Mouse (Mus musculus) CD4-positive, CD25-positive, alpha-beta regulatory T cell, adult 4 months (primary cell): Measurements from ENCODE around the gene Kcnh7. TPM values are rescaled to one million over a fixed set of nuclear protein-coding genes. Genes with fewer than 3 reads are reported as not detected.
"Not testable (repeated sequence)": the region's sequence is repeated elsewhere in the genome, so short reads cannot be mapped to it uniquely, and the experiment has no call there.

Experiments
- ATAC-seq: one replicate; pipeline ENCODE4 v1.8.0; 2017
- polyA plus RNA-seq, 2 experiments: library from polyadenylated mRNA; unstranded; fragments of 100-300 nt; shearing (Covaris generic); gene quantifications; one replicate each; pipeline ENCODE4 v1.2.1; 2017

The Kcnh7 gene
- polyA plus RNA-seq, 2 experiments from 2014 or later, result 0.16 TPM; not detected in 1

GRCm38 (mm10) chr2:62715260-62715659 is 468.8 kb downstream of the Kcnh7 start:
- no peak for ATAC-seq

- ATAC-seq, result not testable (repeated sequence)
Observed at GRCm38 (mm10) chr2:62714362-62714761, 469.7 kb downstream of the Kcnh7 start.

- no peak for ATAC-seq
Observed at GRCm38 (mm10) chr2:62709633-62710032, 474.5 kb downstream of the Kcnh7 start.

GRCm38 (mm10) chr2:62706313-62706712 is 477.8 kb downstream of the Kcnh7 start:
- no peak for ATAC-seq

GRCm38 (mm10) chr2:62685934-62686333 is 498.2 kb downstream of the Kcnh7 start:
- no peak for ATAC-seq

- ATAC-seq, result no peak
Observed at GRCm38 (mm10) chr2:62684989-62685595, 499.0 kb downstream of the Kcnh7 start.

- no peak for ATAC-seq
Observed at GRCm38 (mm10) chr2:62681667-62682066, 502.4 kb downstream of the Kcnh7 start.

GRCm38 (mm10) chr2:62672788-62673187 is 511.3 kb downstream of the Kcnh7 start:
- ATAC-seq, result no peak

GRCm38 (mm10) chr2:62670767-62671166 is 513.3 kb downstream of the Kcnh7 start:
- ATAC-seq, result no peak

- ATAC-seq, result no peak
Observed at GRCm38 (mm10) chr2:62670301-62670700, 513.8 kb downstream of the Kcnh7 start.

GRCm38 (mm10) chr2:62669848-62670247 is 514.2 kb downstream of the Kcnh7 start:
- ATAC-seq, result no peak

- ATAC-seq, result no peak
Observed at GRCm38 (mm10) chr2:62665536-62665935, 518.6 kb downstream of the Kcnh7 start.

GRCm38 (mm10) chr2:62664839-62665238 is 519.2 kb downstream of the Kcnh7 start:
- ATAC-seq, result no peak

GRCm38 (mm10) chr2:62664135-62664670 is 519.9 kb downstream of the Kcnh7 start, which contains the start of gene Gca:
Gene Gca (plus strand): TSS chr2:62664285.
- ATAC-seq, result peak; percentile 94

- ATAC-seq, result no peak
Observed at GRCm38 (mm10) chr2:62662560-62662959, 521.5 kb downstream of the Kcnh7 start.

GRCm38 (mm10) chr2:62660565-62660964 is 523.5 kb downstream of the Kcnh7 start:
- no peak for ATAC-seq

- no peak for ATAC-seq
Observed at GRCm38 (mm10) chr2:62656072-62656471, 528.0 kb downstream of the Kcnh7 start.

GRCm38 (mm10) chr2:62654519-62655338 is 529.4 kb downstream of the Kcnh7 start:
- ATAC-seq, result peak; percentile 92

- no peak for ATAC-seq
Observed at GRCm38 (mm10) chr2:62652466-62652865, 531.6 kb downstream of the Kcnh7 start.

- no peak for ATAC-seq
Observed at GRCm38 (mm10) chr2:62651890-62652289, 532.2 kb downstream of the Kcnh7 start.

- no peak for ATAC-seq
Observed at GRCm38 (mm10) chr2:62646671-62647289, 537.3 kb downstream of the Kcnh7 start.

GRCm38 (mm10) chr2:62646014-62646645 is 538.0 kb downstream of the Kcnh7 start, which contains the start of gene Ifih1:
Gene Ifih1 (minus strand): TSS chr2:62646255.
- peak; percentile 85 for ATAC-seq

- peak; percentile 22 for ATAC-seq
Observed at GRCm38 (mm10) chr2:62645475-62645874, 538.6 kb downstream of the Kcnh7 start.
